In genomic region chr9:75870332-75871177, GRCm38 (mm10) we compare ENCODE assay signal across 23 mouse cellular contexts.
DNase-seq lines count a peak whose midpoint lies in the region; ATAC-seq lines count a peak whose summit lies in the region.
"Had no signal": no experiment of that assay in that cellular context is flagged by ENCODE, and none has a peak within 500 bp of the region (broad histone marks: within the 10 kb centered on the region; RNA-seq: fewer than 3 reads in every experiment).

No protein-coding gene starts in this region.

- 66% methylated on average over 7 of the region's 7 CpGs for WGBS in embryonic facial prominence, embryonic 11.5 days
- WGBS in embryonic facial prominence, embryonic 10.5 days = 76% methylated on average over 7 of the region's 7 CpGs
- WGBS in limb, embryonic 15.5 days = 37% methylated on average over 7 of the region's 7 CpGs

- H3K4me1 ChIP-seq in embryonic facial prominence, embryonic 11.5 days (ENCODE audit: control insufficient read depth, insufficient read depth, low read length) = no peaks in the 10 kb centered on the region
- H3K4me1 ChIP-seq in embryonic facial prominence, embryonic 10.5 days = 0 out of 2 replicates have a peak, but pooled peaks cover 2% of the 10 kb centered on the region
- H3K4me1 ChIP-seq in limb, embryonic 15.5 days = peaks cover 6% of the 10 kb centered on the region; the same call in 1 of the 2 replicates
- H3K4me1 ChIP-seq: forebrain, embryonic 10.5 days; liver, embryonic 15.5 days; megakaryocyte, embryonic 14.5 days had no signal

- H3K27me3 ChIP-seq in embryonic facial prominence, embryonic 11.5 days (ENCODE audit: control insufficient read depth, insufficient read depth, low read length) = no peaks in the 10 kb centered on the region
- H3K27me3 ChIP-seq in embryonic facial prominence, embryonic 10.5 days (replicated peaks; ENCODE audit: low read depth, poor library complexity, severe bottlenecking) = no peaks in the 10 kb centered on the region
- no peaks in the 10 kb centered on the region for H3K27me3 ChIP-seq in limb, embryonic 15.5 days
- H3K27me3 ChIP-seq: heart, embryonic 13.5 days; kidney, embryonic 15.5 days; liver, embryonic 15.5 days; megakaryocyte, embryonic 14.5 days had no signal

- DNase-seq in embryonic facial prominence, embryonic 11.5 days (ENCODE audit: low spot score) = peak; percentile 36
- DNase-seq in embryonic facial prominence, embryonic 10.5 days (ENCODE audit: low spot score) = no peak
- peak; percentile 33 for DNase-seq in forelimb bud, embryonic 11.5 days (ENCODE audit: low read depth, low spot score)
- DNase-seq in lung, postnatal 36 days = peak; percentile 66
- DNase-seq in liver = no peak
- no peak for DNase-seq in heart, postnatal 14 days
- DNase-seq: cerebellum, adult 8-10 months; heart, adult 11 months; heart, postnatal 36 days; layer of hippocampus, postnatal 36 days; midbrain, embryonic 14.5 days; thymus, postnatal 4 days had no signal

- no peaks in the 10 kb centered on the region for H3K9me3 ChIP-seq in embryonic facial prominence, embryonic 11.5 days (replicated peaks; ENCODE audit: control insufficient read depth, low read length)
- no peaks in the 10 kb centered on the region for H3K9me3 ChIP-seq in embryonic facial prominence, embryonic 10.5 days
- no peaks in the 10 kb centered on the region for H3K9me3 ChIP-seq in limb, embryonic 15.5 days
- H3K9me3 ChIP-seq: forebrain, embryonic 10.5 days; heart, embryonic 13.5 days; kidney, embryonic 15.5 days; liver, embryonic 15.5 days; megakaryocyte, embryonic 14.5 days had no signal

- H3K27ac ChIP-seq in embryonic facial prominence, embryonic 11.5 days (replicated peaks; ENCODE audit: low read depth, low read length) = no peak overlapping the region
- H3K27ac ChIP-seq in embryonic facial prominence, embryonic 10.5 days (replicated peaks) = no peak overlapping the region; the same call in 1 of the 2 replicates
- peak overlapping the region; percentile 68 for H3K27ac ChIP-seq in limb, embryonic 15.5 days
- H3K27ac ChIP-seq: forebrain, embryonic 10.5 days; heart, embryonic 13.5 days; hindbrain, embryonic 14.5 days; kidney, embryonic 15.5 days; liver, embryonic 15.5 days had no signal

- H3K9ac ChIP-seq in embryonic facial prominence, embryonic 11.5 days (replicated peaks; ENCODE audit: low read length) = no peak overlapping the region
- H3K9ac ChIP-seq in limb, embryonic 15.5 days = no peak overlapping the region
- H3K9ac ChIP-seq: heart, embryonic 13.5 days; hindbrain, embryonic 14.5 days; kidney, embryonic 15.5 days; liver, embryonic 15.5 days had no signal

- no peak overlapping the region for H3K4me2 ChIP-seq in embryonic facial prominence, embryonic 11.5 days (ENCODE audit: low read depth, low read length)
- no peak overlapping the region for H3K4me2 ChIP-seq in limb, embryonic 15.5 days
- H3K4me2 ChIP-seq: heart, embryonic 13.5 days; hindbrain, embryonic 14.5 days; kidney, embryonic 15.5 days; liver, embryonic 15.5 days had no signal

- intact Hi-C loops in heart, postnatal 14 days (cut with DNase I) = no loop called here

- no peaks in the 10 kb centered on the region for H3K36me3 ChIP-seq in embryonic facial prominence, embryonic 11.5 days (replicated peaks; ENCODE audit: control insufficient read depth, insufficient read depth, low read depth, low read length)
- H3K36me3 ChIP-seq in embryonic facial prominence, embryonic 10.5 days (replicated peaks) = no peaks in the 10 kb centered on the region
- no peaks in the 10 kb centered on the region for H3K36me3 ChIP-seq in limb, embryonic 15.5 days
- H3K36me3 ChIP-seq: forebrain, embryonic 10.5 days; heart, embryonic 13.5 days; kidney, embryonic 15.5 days; liver, embryonic 15.5 days had no signal

- no peak for ATAC-seq in embryonic facial prominence, embryonic 11.5 days (replicated peaks; ENCODE audit: insufficient number of reproducible peaks, low FRiP score, low TSS enrichment, low read depth)
- peak; percentile 78 for ATAC-seq in limb, embryonic 15.5 days (ENCODE audit: insufficient number of reproducible peaks, low FRiP score, low TSS enrichment, low read depth)
- ATAC-seq in megakaryocyte progenitor cell, adult 5-6 weeks (replicated peaks; ENCODE audit: poor library complexity) = no peak
- ATAC-seq: CD4-positive, CD25-positive, alpha-beta regulatory T cell, adult 4 months; intestine, postnatal 0 days had no signal

- H3K4me3 ChIP-seq in embryonic facial prominence, embryonic 11.5 days (ENCODE audit: low read depth, low read length) = no peak overlapping the region
- no peak overlapping the region for H3K4me3 ChIP-seq in embryonic facial prominence, embryonic 10.5 days
- H3K4me3 ChIP-seq in limb, embryonic 15.5 days = no peak overlapping the region
- H3K4me3 ChIP-seq: forebrain, embryonic 10.5 days; heart, embryonic 13.5 days; kidney, embryonic 15.5 days; liver, embryonic 15.5 days; megakaryocyte, embryonic 14.5 days; myocyte had no signal

Comparison
In these comparisons a context has a peak if more than half of its experiments do, and no peak if none do; other contexts are left out.
1. DNase-seq: peak in embryonic facial prominence, embryonic 11.5 days (single experiment), forelimb bud, embryonic 11.5 days (single experiment) and lung, postnatal 36 days (single experiment); none in embryonic facial prominence, embryonic 10.5 days (single experiment), liver (single experiment) and heart, postnatal 14 days (0 of 2).